Mouse (Mus musculus): ENCODE measurements at regions not wholly inside any gene's neighbourhood (a gene's known extent, or its start where the extent isn't known, plus 50 kb on each side); places are given as distances from the start of the nearest gene placed in this dataset.

DNA sequence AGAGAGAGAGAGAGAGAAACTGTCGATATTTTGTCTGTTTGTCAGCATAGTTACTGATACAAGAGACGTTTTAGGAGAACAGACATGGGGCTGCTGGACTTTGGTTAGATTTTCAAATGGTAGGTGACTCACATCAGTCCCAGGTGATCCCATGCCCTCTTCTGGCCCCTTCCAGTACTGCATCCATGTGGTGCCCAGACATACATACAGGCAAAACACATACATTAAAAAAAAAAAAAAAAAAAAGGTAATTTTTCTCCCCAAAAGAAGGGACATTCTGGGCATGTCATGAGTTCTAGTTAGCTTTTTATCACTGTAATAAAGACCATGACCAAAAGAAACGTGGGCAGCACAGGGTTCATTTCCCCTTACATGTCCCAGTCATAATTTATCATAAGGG, 110.3 kb downstream of the Axin2 start:
- no peaks in the 10 kb centered on the region for H3K36me3 ChIP-seq (ENCODE audit: insufficient read depth, low read length)
- H3K4me2 ChIP-seq (ENCODE audit: low read depth, low read length) = no peak overlapping the region
- no peak overlapping the region for H3K27ac ChIP-seq
- peaks cover 3% of the 10 kb centered on the region; the same call in 1 of the 2 replicates for H3K4me1 ChIP-seq (ENCODE audit: insufficient read depth, low read length)
- H3K27me3 ChIP-seq (ENCODE audit: insufficient read depth, low read length) = no peaks in the 10 kb centered on the region
- no peak overlapping the region for H3K9ac ChIP-seq (replicated peaks; ENCODE audit: low read length)
- TF ChIP-seq CTCF (IDR thresholded peaks at IDR 0.05; ENCODE audit: low read depth) = peak; percentile 78
- H3K9me3 ChIP-seq (ENCODE audit: low read length) = no peaks in the 10 kb centered on the region
- H3K4me3 ChIP-seq (ENCODE audit: low read length) = no peak overlapping the region
- ATAC-seq (no peak), DNase-seq (ENCODE audit: low spot score) (peak; percentile 76)
- 19% methylated on average over 3 of the region's 3 CpGs for WGBS

DNA sequence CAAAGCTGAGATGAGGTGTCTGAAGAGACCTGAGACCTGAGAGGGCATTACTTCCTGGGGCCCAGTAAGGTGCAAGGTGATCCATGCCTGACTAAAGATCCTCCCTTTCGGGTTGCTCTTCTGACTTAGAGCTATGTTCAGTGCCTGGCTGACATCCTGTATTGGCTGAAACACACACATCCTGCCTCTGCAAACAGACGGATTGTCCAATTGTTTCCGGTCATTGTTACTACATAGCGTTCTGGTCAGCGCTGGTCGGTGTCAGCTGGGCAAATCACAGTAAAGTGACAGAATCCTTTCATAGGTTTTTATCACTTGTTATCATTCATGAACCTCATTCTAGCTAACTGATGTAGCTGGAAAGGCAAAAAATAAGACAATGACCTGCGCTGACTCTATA, 109.7 kb downstream of the Axin2 start:
- no peak for ATAC-seq
- 55% methylated on average over 7 of the region's 7 CpGs for WGBS

DNA sequence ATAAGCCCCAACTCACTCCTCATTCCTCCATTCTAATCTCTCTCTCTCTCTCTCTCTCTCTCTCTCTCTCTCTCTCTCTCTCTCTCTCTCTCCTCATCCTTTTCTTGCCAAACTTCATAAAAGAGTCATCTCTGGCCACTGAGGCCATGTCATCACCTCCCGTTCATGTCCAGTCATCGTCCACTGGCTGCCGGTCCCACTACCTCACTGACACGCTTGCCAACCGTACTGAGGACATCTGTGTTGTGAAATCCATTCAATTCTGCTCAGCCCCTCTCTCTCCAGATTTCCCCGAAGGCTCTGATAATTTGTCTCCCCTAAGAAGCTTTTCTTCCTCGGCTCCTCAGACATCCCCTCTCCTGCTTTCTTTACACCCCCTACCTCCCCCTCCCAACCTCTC, 94.7 kb downstream of the Axin2 start:
- Histone ChIP-seq H3K27me3 (ENCODE audit: insufficient read depth, low read length) (no peaks in the 10 kb centered on the region), H3K9me3 (ENCODE audit: low read length) (no peaks in the 10 kb centered on the region), H3K9ac (replicated peaks; ENCODE audit: low read length) (no peak overlapping the region), H3K36me3 (ENCODE audit: insufficient read depth, low read length) (no peaks in the 10 kb centered on the region), H3K4me3 (ENCODE audit: low read length) (no peak overlapping the region), H3K27ac (no peak overlapping the region), H3K4me2 (ENCODE audit: low read depth, low read length) (no peak overlapping the region), H3K4me1 (ENCODE audit: insufficient read depth, low read length) (no peaks in the 10 kb centered on the region)
- no peak for DNase-seq (ENCODE audit: low spot score)
- no peak for TF ChIP-seq CTCF (IDR thresholded peaks at IDR 0.05; ENCODE audit: low read depth)
- WGBS = 66% methylated on average over 7 of the region's 7 CpGs
- ATAC-seq = no peak

More for the DNA sequence above, 109.7 kb downstream of the Axin2 start:
- DNase-seq (ENCODE audit: low spot score) = no peak
- no peaks in the 10 kb centered on the region for H3K27me3 ChIP-seq (ENCODE audit: insufficient read depth, low read length)
- H3K4me3 ChIP-seq (ENCODE audit: low read length) = no peak overlapping the region
- TF ChIP-seq CTCF (IDR thresholded peaks at IDR 0.05; ENCODE audit: low read depth) = no peak
- H3K4me1 ChIP-seq (ENCODE audit: insufficient read depth, low read length) = peaks cover 3% of the 10 kb centered on the region; the same call in 1 of the 2 replicates
- no peak overlapping the region for H3K27ac ChIP-seq
- H3K9me3 ChIP-seq (ENCODE audit: low read length) = no peaks in the 10 kb centered on the region
- no peak overlapping the region for H3K9ac ChIP-seq (replicated peaks; ENCODE audit: low read length)
- no peak overlapping the region for H3K4me2 ChIP-seq (ENCODE audit: low read depth, low read length)
- H3K36me3 ChIP-seq (ENCODE audit: insufficient read depth, low read length) = no peaks in the 10 kb centered on the region

DNA sequence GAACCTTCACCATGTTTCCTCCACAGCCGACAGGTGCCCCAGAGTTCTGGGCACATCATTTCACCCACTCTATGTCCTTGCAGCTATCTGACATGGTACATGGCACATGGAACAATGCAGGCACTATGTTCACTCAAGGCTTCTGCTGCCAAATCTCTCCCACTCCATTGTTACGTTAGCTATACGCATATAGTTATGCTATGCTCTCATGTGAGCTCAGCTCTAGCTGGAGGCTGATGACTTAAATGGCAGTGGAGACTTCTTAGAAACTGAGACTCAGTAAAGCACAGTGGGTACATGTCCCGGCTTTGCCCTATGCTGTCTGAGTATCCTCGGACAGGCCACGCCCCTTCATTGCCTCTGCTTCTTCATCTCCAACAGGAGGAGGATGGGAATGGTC, 91.0 kb downstream of the Axin2 start:
- no peaks in the 10 kb centered on the region for H3K4me1 ChIP-seq (ENCODE audit: insufficient read depth, low read length)
- H3K27me3 ChIP-seq (ENCODE audit: insufficient read depth, low read length) = no peaks in the 10 kb centered on the region
- no peak overlapping the region for H3K4me3 ChIP-seq (ENCODE audit: low read length)
- WGBS = 94% methylated on average over 6 of the region's 6 CpGs
- H3K9me3 ChIP-seq (ENCODE audit: low read length) = no peaks in the 10 kb centered on the region
- H3K27ac ChIP-seq = no peak overlapping the region
- DNase-seq (ENCODE audit: low spot score) (no peak), ATAC-seq (no peak)
- H3K4me2 ChIP-seq (ENCODE audit: low read depth, low read length) = no peak overlapping the region
- H3K36me3 ChIP-seq (ENCODE audit: insufficient read depth, low read length) = no peaks in the 10 kb centered on the region
- H3K9ac ChIP-seq (replicated peaks; ENCODE audit: low read length) = no peak overlapping the region
- no peak for TF ChIP-seq CTCF (IDR thresholded peaks at IDR 0.05; ENCODE audit: low read depth)

DNA sequence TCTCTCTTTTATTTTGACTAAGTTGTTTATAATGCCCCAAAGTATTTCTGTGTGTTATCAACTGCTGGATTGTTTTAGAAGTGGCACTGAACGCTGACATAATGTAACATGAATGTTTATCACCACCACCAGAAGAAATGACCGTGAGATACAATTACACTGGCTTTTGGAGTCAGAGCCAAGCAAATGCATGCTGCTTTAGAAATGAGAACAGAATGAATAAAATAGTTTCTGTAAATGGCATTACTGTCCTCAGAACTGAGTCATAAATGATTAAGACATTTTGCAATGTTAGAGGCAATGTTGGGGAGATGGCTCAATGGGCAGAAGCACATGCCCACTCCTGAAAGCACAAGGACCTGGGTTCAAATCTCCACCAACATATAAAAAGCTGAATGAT, 88.7 kb downstream of the Axin2 start:
- Histone ChIP-seq H3K4me3 (ENCODE audit: low read length) (no peak overlapping the region), H3K9ac (replicated peaks; ENCODE audit: low read length) (no peak overlapping the region), H3K4me2 (ENCODE audit: low read depth, low read length) (no peak overlapping the region), H3K27me3 (ENCODE audit: insufficient read depth, low read length) (no peaks in the 10 kb centered on the region), H3K9me3 (ENCODE audit: low read length) (no peaks in the 10 kb centered on the region), H3K36me3 (ENCODE audit: insufficient read depth, low read length) (no peaks in the 10 kb centered on the region), H3K4me1 (ENCODE audit: insufficient read depth, low read length) (no peaks in the 10 kb centered on the region), H3K27ac (no peak overlapping the region)
- no peak for TF ChIP-seq CTCF (IDR thresholded peaks at IDR 0.05; ENCODE audit: low read depth)
- no peak for ATAC-seq
- DNase-seq (ENCODE audit: low spot score) = no peak
- 70% methylated on average over 2 of the region's 2 CpGs for WGBS

DNA sequence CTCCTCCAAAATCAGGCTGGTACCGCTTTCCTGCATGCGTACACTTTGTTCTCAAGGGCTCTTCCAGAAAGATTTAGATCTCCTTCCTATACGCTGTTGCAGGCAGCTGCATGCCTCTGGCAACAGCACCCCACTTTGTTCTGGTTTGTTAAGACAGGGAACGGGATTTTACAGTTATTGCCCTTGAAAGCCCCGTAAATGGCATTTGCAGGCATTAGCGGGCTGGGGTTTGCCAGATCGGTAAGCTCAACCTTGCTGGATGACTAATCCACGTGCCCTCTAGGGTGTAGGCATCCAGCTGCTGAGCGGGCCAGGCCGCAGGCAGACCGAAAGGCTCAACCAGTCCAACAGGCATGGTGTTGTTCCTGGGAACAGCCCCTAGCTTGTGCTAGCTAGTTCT, 85.5 kb downstream of the Axin2 start:
- H3K4me3 ChIP-seq (ENCODE audit: low read length) = no peak overlapping the region
- H3K9ac ChIP-seq (replicated peaks; ENCODE audit: low read length) = no peak overlapping the region
- no peak overlapping the region for H3K4me2 ChIP-seq (ENCODE audit: low read depth, low read length)
- H3K27ac ChIP-seq = no peak overlapping the region
- WGBS = 92% methylated on average over 11 of the region's 11 CpGs
- TF ChIP-seq CTCF (IDR thresholded peaks at IDR 0.05; ENCODE audit: low read depth) = no peak
- no peak for ATAC-seq
- H3K4me1 ChIP-seq (ENCODE audit: insufficient read depth, low read length) = no peaks in the 10 kb centered on the region
- no peak for DNase-seq (ENCODE audit: low spot score)
- H3K27me3 ChIP-seq (ENCODE audit: insufficient read depth, low read length) = no peaks in the 10 kb centered on the region
- peaks cover 8% of the 10 kb centered on the region; the same call in 1 of the 2 replicates for H3K9me3 ChIP-seq (ENCODE audit: low read length)
- no peaks in the 10 kb centered on the region for H3K36me3 ChIP-seq (ENCODE audit: insufficient read depth, low read length)

Measured in hindbrain, postnatal 0 days (tissue).